Mouse (Mus musculus): ENCODE results near the gene Smc4. TPM values are rescaled to one million over a fixed set of nuclear protein-coding genes. Genes with fewer than 3 reads are reported as not detected.

Smc4 gene
- polyA plus RNA-seq, 1 experiment from 2014 or later, result 154 TPM

DNA sequence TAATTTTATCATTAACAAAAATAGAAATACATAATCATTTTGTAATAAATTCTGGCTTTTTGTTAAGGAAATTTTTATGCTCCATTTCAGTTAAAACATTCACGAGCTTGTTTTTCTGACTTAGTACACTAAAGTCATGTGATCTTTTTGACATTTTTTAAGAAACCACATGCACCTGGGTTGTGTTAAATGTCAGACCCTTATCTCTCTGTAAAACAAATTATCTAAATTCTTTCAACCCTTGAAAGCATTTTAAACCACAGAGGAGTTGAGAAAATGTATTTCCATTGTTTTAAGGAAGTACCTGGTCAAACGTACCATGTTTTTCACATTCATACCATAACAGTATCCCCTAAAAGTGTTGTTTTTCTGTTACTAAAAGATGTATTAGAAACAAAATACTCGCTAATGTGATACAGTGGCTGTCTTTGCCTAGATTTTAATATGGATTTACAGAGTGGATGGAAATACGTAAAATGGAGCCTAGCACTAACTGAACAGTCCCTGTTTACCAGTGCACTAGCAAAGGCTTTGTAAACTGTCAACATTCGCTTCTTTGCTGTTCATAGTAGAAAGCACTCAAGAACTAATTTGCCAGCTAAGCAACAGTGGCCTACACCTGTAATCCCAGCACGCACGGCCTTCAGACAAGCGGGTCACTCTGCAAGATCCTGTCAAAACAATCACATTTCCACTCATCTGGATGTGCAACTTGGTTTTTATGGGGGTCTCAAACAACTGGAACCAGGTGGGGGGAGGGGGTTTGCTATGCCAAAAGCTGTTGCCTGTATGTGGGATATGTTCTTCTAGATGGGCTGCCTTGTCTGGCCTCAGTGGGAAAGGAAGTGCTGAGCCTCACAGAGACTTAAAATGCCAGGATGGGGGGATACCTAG, 29.7 kb upstream of the Smc4 start:
- Histone ChIP-seq H3K4me2 (replicated peaks; ENCODE audit: low read depth, low read length) (no peak overlapping the region), H3K9me3 (ENCODE audit: control insufficient read depth, low read depth, low read length) (no peaks in the 10 kb centered on the region), H3K4me3 (ENCODE audit: low read depth, low read length) (no peak overlapping the region), H3K27me3 (ENCODE audit: control insufficient read depth, insufficient read depth, low read length) (no peaks in the 10 kb centered on the region), H3K4me1 (ENCODE audit: control insufficient read depth, insufficient read depth, low read length) (no peaks in the 10 kb centered on the region), H3K36me3 (ENCODE audit: control insufficient read depth, insufficient read depth, low read length) (no peaks in the 10 kb centered on the region), H3K27ac (ENCODE audit: low read length) (no peak overlapping the region), H3K9ac (replicated peaks; ENCODE audit: low read depth, low read length) (no peak overlapping the region)
- no peak for ATAC-seq (ENCODE audit: insufficient number of reproducible peaks, insufficient read depth, low FRiP score, low read depth)
- 66% methylated on average over 8 of the region's 8 CpGs for WGBS

DNA sequence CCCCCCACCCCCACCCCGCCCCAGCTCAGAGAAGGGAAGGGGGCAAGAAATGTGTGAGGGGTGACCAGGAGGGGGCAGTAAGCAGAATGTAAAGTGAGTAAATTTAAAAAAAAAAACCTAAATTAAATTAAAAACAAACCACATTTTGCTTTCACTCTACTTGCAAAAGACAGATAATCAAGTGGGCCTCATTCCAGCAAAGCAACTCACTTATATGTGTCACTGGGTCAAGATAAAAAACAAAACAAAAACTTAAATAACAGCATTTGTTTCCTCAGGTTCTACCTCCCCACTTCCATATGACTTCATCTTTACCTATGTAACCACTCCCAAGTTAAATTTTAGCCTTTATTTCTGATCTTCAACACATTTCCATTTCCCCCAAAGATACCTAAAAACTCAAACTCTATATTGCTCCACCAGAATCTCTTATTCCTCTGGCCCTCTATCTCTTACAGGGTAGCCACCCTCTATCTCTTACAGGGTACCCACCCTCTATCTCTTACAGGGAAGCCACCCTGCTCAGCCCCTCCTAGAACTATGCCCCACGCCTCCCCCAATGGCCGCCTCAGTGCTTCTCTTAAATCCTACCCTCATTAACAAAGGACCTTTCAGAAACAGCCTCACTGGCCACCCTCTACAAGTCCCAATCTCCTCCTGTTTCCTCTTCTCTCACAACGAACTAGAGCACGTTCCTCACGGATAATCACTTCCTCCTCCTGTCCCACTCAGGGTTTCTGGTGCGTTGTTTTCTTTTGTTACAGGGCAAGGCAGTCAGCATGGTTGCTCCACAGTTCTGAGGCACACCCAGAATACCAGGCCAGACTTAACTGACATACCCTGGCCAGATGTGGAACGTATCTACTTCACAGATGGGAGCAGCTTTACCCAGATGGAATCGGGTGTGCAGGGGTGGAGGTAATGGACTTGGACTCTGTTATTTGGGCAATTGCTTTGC, 28.7 kb upstream of the Smc4 start:
- Histone ChIP-seq H3K27ac (ENCODE audit: low read length) (no peak overlapping the region), H3K4me1 (ENCODE audit: control insufficient read depth, insufficient read depth, low read length) (no peaks in the 10 kb centered on the region), H3K4me3 (ENCODE audit: low read depth, low read length) (no peak overlapping the region), H3K9me3 (ENCODE audit: control insufficient read depth, low read depth, low read length) (no peaks in the 10 kb centered on the region), H3K9ac (replicated peaks; ENCODE audit: low read depth, low read length) (no peak overlapping the region), H3K4me2 (replicated peaks; ENCODE audit: low read depth, low read length) (no peak overlapping the region), H3K27me3 (ENCODE audit: control insufficient read depth, insufficient read depth, low read length) (no peaks in the 10 kb centered on the region), H3K36me3 (ENCODE audit: control insufficient read depth, insufficient read depth, low read length) (no peaks in the 10 kb centered on the region)
- ATAC-seq (ENCODE audit: insufficient number of reproducible peaks, insufficient read depth, low FRiP score, low read depth), result peak; percentile 33; the same call in 1 of the 2 replicates
- WGBS, result 61% methylated on average over 9 of the region's 9 CpGs

DNA sequence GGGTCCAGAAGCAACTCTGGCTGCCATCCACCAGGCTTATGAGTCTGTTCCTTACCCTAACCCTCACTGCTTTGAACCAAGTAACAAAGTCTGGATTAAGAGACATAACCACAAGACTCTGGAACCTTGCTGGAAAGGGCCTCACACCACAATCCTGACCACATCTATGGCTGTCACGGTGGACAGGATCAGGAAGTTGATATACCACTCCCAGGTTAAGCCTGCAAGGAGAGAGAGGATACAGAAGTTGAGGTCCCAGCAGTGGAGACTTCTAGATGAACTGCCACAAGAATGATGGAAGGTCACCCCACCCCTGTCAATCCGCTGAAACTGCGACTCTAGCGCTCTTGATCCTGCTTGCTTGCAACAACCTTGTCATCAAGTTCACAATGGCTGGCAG, 26.8 kb upstream of the Smc4 start:
- Histone ChIP-seq H3K4me1 (ENCODE audit: control insufficient read depth, insufficient read depth, low read length) (no peaks in the 10 kb centered on the region), H3K36me3 (ENCODE audit: control insufficient read depth, insufficient read depth, low read length) (no peaks in the 10 kb centered on the region), H3K9ac (replicated peaks; ENCODE audit: low read depth, low read length) (no peak overlapping the region), H3K27ac (ENCODE audit: low read length) (no peak overlapping the region), H3K27me3 (ENCODE audit: control insufficient read depth, insufficient read depth, low read length) (no peaks in the 10 kb centered on the region), H3K4me3 (ENCODE audit: low read depth, low read length) (no peak overlapping the region), H3K4me2 (replicated peaks; ENCODE audit: low read depth, low read length) (no peak overlapping the region), H3K9me3 (ENCODE audit: control insufficient read depth, low read depth, low read length) (no peaks in the 10 kb centered on the region)
- 87% methylated on average over 4 of the region's 4 CpGs for WGBS
- ATAC-seq (ENCODE audit: insufficient number of reproducible peaks, insufficient read depth, low FRiP score, low read depth), result no peak

DNA sequence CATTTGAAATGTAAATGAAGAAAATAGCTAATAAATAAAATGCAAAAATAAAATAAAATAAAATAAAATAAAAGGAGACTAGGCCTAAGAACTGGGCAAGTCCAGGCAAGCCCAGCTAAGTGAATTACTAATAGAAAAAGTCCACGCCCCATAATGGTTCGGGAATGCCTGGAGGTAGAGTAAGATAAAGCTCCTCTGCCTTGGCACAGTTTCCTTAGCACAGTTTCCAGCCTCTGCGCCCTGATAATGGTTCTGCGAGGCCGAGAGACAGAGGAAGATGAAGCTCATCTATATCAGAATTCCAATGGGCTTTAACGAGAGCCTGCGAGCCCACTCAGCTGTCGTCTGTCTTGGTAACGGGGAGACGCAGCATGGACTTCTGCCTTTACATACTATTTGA, 25.4 kb upstream of the Smc4 start:
- Histone ChIP-seq H3K4me1 (ENCODE audit: control insufficient read depth, insufficient read depth, low read length) (no peaks in the 10 kb centered on the region), H3K27me3 (ENCODE audit: control insufficient read depth, insufficient read depth, low read length) (no peaks in the 10 kb centered on the region), H3K4me2 (replicated peaks; ENCODE audit: low read depth, low read length) (no peak overlapping the region), H3K36me3 (ENCODE audit: control insufficient read depth, insufficient read depth, low read length) (no peaks in the 10 kb centered on the region), H3K9me3 (ENCODE audit: control insufficient read depth, low read depth, low read length) (no peaks in the 10 kb centered on the region), H3K9ac (replicated peaks; ENCODE audit: low read depth, low read length) (no peak overlapping the region), H3K27ac (ENCODE audit: low read length) (no peak overlapping the region), H3K4me3 (ENCODE audit: low read depth, low read length) (no peak overlapping the region)
- ATAC-seq (ENCODE audit: insufficient number of reproducible peaks, insufficient read depth, low FRiP score, low read depth), result no peak
- 92% methylated on average over 10 of the region's 10 CpGs for WGBS

DNA sequence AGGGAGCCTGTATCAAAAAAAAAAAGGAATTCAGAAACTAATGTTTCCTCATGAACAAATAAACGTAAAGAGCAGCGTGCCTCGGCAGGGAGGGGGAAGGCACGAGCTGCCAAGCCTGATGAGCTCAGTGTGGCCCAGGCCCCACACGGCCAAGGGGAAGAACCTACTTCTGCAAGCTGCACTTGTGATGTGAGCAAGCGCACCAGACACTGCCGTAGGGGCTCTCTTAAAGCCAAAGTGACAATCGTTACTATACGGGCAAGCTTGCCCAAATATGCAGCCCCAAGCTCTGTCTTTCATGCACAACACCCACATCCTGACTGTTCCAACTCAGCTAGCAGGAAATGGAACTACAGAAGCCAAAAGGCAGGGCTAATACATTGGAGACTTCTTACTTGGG, 23.6 kb upstream of the Smc4 start:
- 66% methylated on average over 9 of the region's 9 CpGs for WGBS
- H3K27ac ChIP-seq (ENCODE audit: low read length), result no peak overlapping the region
- H3K27me3 ChIP-seq (ENCODE audit: control insufficient read depth, insufficient read depth, low read length), result no peaks in the 10 kb centered on the region
- H3K4me3 ChIP-seq (ENCODE audit: low read depth, low read length), result no peak overlapping the region
- H3K4me2 ChIP-seq (replicated peaks; ENCODE audit: low read depth, low read length), result no peak overlapping the region
- no peak for ATAC-seq (ENCODE audit: insufficient number of reproducible peaks, insufficient read depth, low FRiP score, low read depth)
- no peaks in the 10 kb centered on the region for H3K9me3 ChIP-seq (ENCODE audit: control insufficient read depth, low read depth, low read length)
- no peaks in the 10 kb centered on the region for H3K4me1 ChIP-seq (ENCODE audit: control insufficient read depth, insufficient read depth, low read length)
- no peaks in the 10 kb centered on the region; the same call in 1 of the 2 replicates for H3K36me3 ChIP-seq (ENCODE audit: control insufficient read depth, insufficient read depth, low read length)
- no peak overlapping the region for H3K9ac ChIP-seq (replicated peaks; ENCODE audit: low read depth, low read length)

DNA sequence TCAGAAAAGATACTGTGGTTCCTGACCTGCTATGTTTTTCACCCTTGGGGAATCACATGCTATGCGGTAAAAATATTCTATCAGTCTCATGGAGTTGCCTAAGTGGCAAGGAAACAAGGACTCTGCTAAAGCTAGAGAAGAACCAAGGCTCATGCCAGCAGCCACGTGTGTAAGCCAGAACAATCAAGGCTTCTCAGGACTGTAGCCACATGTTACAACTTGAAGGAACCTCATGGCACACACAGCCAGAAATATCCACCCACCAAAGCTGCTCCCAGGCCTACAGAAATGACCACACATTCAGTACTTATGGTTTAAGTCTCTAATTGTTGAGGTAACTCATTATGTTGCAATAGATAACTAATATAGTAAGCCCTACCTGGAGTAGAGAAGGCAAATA, 18.0 kb upstream of the Smc4 start:
- no peak overlapping the region for H3K9ac ChIP-seq (replicated peaks; ENCODE audit: low read depth, low read length)

DNA sequence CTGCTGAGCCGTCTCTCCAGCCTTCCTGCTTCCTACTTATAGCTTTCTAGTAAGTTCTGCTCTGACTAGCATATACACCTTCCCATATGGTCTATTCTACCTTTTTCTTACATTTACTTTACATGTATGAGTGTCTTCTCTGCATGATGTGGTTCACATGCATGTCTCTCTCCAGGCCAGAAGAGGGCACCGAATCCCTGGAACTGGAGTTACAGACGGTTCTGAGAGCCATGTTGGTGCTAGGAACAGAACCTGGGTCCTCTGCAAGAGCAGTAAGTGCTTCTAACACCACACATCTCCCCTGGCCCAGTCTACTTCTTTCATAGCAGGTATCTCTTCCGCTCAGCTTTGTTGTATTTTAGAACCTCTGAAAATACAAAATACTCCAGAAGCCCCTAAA, 1.8 kb upstream of the Smc4 start:
- H3K4me3 ChIP-seq (ENCODE audit: low read depth, low read length), result no peak overlapping the region
- no peaks in the 10 kb centered on the region for H3K9me3 ChIP-seq (ENCODE audit: control insufficient read depth, low read depth, low read length)
- no peak overlapping the region for H3K9ac ChIP-seq (replicated peaks; ENCODE audit: low read depth, low read length)
- H3K27ac ChIP-seq (ENCODE audit: low read length), result no peak overlapping the region
- peaks cover 8% of the 10 kb centered on the region for H3K4me1 ChIP-seq (ENCODE audit: control insufficient read depth, insufficient read depth, low read length)
- no peaks in the 10 kb centered on the region for H3K27me3 ChIP-seq (ENCODE audit: control insufficient read depth, insufficient read depth, low read length)
- no peak overlapping the region for H3K4me2 ChIP-seq (replicated peaks; ENCODE audit: low read depth, low read length)
- no peak for ATAC-seq (ENCODE audit: insufficient number of reproducible peaks, insufficient read depth, low FRiP score, low read depth)
- no peaks in the 10 kb centered on the region for H3K36me3 ChIP-seq (ENCODE audit: control insufficient read depth, insufficient read depth, low read length)
- 93% methylated on average over 4 of the region's 4 CpGs for WGBS

More for the DNA sequence above, 18.0 kb upstream of the Smc4 start:
- Histone ChIP-seq H3K4me3 (ENCODE audit: low read depth, low read length) (no peak overlapping the region), H3K9me3 (ENCODE audit: control insufficient read depth, low read depth, low read length) (no peaks in the 10 kb centered on the region), H3K27ac (ENCODE audit: low read length) (no peak overlapping the region), H3K4me2 (replicated peaks; ENCODE audit: low read depth, low read length) (no peak overlapping the region), H3K4me1 (ENCODE audit: control insufficient read depth, insufficient read depth, low read length) (no peaks in the 10 kb centered on the region), H3K36me3 (ENCODE audit: control insufficient read depth, insufficient read depth, low read length) (no peaks in the 10 kb centered on the region; the same call in 1 of the 2 replicates), H3K27me3 (ENCODE audit: control insufficient read depth, insufficient read depth, low read length) (no peaks in the 10 kb centered on the region)
- no peak for ATAC-seq (ENCODE audit: insufficient number of reproducible peaks, insufficient read depth, low FRiP score, low read depth)
- 85% methylated on average over 2 of the region's 2 CpGs for WGBS

DNA sequence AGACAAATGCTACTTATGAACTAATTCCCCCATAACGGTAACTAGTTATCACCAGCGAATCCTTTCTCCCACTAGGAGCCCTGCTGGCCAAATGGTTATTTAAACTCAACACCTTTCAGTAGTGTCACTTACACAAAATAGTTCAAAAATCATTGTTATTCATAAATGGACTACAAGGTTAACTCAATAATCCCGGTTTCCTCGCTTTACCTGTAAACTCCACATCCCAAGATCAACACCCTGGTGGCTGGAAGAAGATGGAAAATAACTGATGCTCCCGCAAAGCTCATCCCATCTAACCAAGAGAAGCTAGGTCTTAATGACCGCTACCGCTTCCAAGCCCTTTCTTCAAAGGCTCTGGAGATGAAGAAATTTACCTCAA, 492 bp upstream of the Smc4 start:
- H3K9ac ChIP-seq (replicated peaks; ENCODE audit: low read depth, low read length), result peak overlapping the region; percentile 28; the same call in 1 of the 2 replicates

More for the DNA sequence above, 492 bp upstream of the Smc4 start:
- H3K4me3 ChIP-seq (ENCODE audit: low read depth, low read length), result peak overlapping the region; percentile 98
- ATAC-seq (ENCODE audit: insufficient number of reproducible peaks, insufficient read depth, low FRiP score, low read depth), result no peak; the same call in 1 of the 2 replicates
- peak overlapping the region; percentile 29; the same call in 1 of the 2 replicates for H3K27ac ChIP-seq (ENCODE audit: low read length)
- peaks cover 8% of the 10 kb centered on the region for H3K4me1 ChIP-seq (ENCODE audit: control insufficient read depth, insufficient read depth, low read length)
- H3K36me3 ChIP-seq (ENCODE audit: control insufficient read depth, insufficient read depth, low read length), result no peaks in the 10 kb centered on the region
- peak overlapping the region; percentile 62 for H3K4me2 ChIP-seq (replicated peaks; ENCODE audit: low read depth, low read length)
- WGBS, result 2% methylated on average over 7 of the region's 7 CpGs
- H3K27me3 ChIP-seq (ENCODE audit: control insufficient read depth, insufficient read depth, low read length), result no peaks in the 10 kb centered on the region
- no peaks in the 10 kb centered on the region for H3K9me3 ChIP-seq (ENCODE audit: control insufficient read depth, low read depth, low read length)
